In the genomic region with DNA sequence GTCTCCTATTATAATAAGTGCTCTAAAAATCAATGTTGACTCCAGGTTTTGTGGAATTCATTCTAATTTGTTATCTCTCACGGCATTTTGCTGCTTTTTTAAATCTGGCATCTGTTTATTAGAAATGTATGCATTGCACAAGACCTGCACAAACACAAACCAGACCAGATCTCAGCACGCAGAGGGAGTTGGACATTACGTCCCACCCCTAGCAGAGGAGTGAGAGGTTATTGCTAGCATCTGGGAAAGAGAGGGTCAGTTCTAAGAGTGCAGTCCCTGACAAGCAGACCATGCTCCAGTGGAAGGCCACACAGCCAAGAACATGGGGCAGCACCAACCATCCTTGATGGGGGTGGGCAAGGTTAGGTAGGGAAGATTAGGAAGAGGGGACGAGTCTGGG, we compare ENCODE assay signal across 20 mouse cellular contexts.
"Had no signal": no experiment of that assay in that cellular context is flagged by ENCODE, and none has a peak within 500 bp of the region (broad histone marks: within the 10 kb centered on the region; RNA-seq: fewer than 3 reads in every experiment).

No protein-coding gene starts in this region.

- DNase-seq: liver, embryonic 13.5 days; liver, postnatal 0 days; lung, adult 2 months; lung, postnatal 14 days; right cerebral cortex, adult 18-20 months; right cerebral cortex, postnatal 25 days; right cerebral cortex, postnatal 4 days; spleen, adult 18-20 months; thymus, adult 18-20 months; thymus, postnatal 14 days; thymus, postnatal 36 days had no signal

- H3K27me3 ChIP-seq: liver, embryonic 13.5 days; liver, embryonic 15.5 days; lung, embryonic 15.5 days; midbrain, embryonic 13.5 days; midbrain, embryonic 15.5 days; neural tube, embryonic 13.5 days; neural tube, embryonic 15.5 days had no signal

- H3K4me2 ChIP-seq: liver, embryonic 13.5 days; liver, embryonic 15.5 days; lung, embryonic 15.5 days; midbrain, embryonic 11.5 days; midbrain, embryonic 13.5 days; midbrain, embryonic 15.5 days; neural tube, embryonic 13.5 days; neural tube, embryonic 15.5 days had no signal

- H3K9me3 ChIP-seq: liver, embryonic 13.5 days; liver, embryonic 15.5 days; lung, embryonic 15.5 days; megakaryocyte, embryonic 14.5 days; midbrain, embryonic 13.5 days; midbrain, embryonic 15.5 days; neural tube, embryonic 13.5 days; neural tube, embryonic 15.5 days had no signal

- H3K9ac ChIP-seq: liver, embryonic 13.5 days; liver, embryonic 15.5 days; liver, postnatal 0 days; lung, embryonic 15.5 days; midbrain, embryonic 13.5 days; midbrain, embryonic 15.5 days; neural tube, embryonic 13.5 days; neural tube, embryonic 15.5 days had no signal

- H3K4me3 ChIP-seq: liver, embryonic 13.5 days; liver, embryonic 15.5 days; lung, embryonic 15.5 days; megakaryocyte, embryonic 14.5 days; midbrain, embryonic 13.5 days; midbrain, embryonic 15.5 days; neural tube, embryonic 13.5 days; neural tube, embryonic 15.5 days had no signal

- ATAC-seq: liver, postnatal 0 days had no signal

- H3K27ac ChIP-seq: liver, embryonic 13.5 days; liver, embryonic 15.5 days; lung, embryonic 15.5 days; macrophage; midbrain, embryonic 13.5 days; midbrain, embryonic 15.5 days; neural tube, embryonic 15.5 days had no signal
